Mouse (Mus musculus) testis, postnatal 14 days (tissue): Measurements from ENCODE around the gene Angel1.

Experiments used
- DNase-seq: peaks from one replicate; pipeline ENCODE4 v3.0.0; 2021; ENCODE audit warnings: low spot score

Angel1 gene

DNA sequence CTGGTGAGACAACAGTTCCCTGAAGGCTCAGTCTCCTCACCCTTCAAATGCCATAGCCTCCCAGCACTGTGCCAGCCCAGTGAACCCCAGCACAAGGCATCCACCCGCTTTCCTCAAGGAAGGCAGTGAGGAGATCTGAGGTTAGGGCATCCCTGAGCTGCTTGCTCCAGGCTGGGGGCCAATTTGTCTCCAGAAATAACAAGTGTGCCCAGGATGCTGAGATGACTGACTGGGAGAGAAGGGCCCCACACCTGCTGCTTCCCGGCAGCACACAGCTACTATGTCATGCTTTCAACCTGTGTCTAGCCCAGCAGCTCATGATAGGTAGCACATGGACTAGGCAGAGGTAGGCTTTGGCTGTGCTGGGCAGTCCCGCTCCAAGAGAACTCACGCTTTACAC is 24.8 kb downstream of the Angel1 start:
- DNase-seq = no peak

DNA sequence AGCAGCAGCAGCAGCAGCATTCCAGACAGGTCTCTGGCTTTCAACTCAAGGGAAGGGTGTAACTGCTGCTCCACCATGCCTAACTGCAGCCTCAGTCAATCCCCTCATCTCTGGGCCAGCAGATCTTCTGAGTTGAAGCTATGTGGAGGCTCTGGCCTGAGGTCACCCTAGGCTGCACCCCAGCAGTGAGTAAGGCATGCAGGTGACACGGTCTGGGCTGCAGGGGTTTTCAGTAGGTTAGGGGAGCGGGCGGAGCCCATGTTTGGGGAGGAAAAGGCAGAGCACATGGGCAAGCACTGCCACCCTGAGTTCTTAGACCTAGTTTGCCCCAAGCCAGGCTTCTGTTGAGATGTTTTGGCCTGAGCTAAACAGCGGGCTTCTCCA is 25.3 kb downstream of the Angel1 start:
- DNase-seq = no peak

DNA sequence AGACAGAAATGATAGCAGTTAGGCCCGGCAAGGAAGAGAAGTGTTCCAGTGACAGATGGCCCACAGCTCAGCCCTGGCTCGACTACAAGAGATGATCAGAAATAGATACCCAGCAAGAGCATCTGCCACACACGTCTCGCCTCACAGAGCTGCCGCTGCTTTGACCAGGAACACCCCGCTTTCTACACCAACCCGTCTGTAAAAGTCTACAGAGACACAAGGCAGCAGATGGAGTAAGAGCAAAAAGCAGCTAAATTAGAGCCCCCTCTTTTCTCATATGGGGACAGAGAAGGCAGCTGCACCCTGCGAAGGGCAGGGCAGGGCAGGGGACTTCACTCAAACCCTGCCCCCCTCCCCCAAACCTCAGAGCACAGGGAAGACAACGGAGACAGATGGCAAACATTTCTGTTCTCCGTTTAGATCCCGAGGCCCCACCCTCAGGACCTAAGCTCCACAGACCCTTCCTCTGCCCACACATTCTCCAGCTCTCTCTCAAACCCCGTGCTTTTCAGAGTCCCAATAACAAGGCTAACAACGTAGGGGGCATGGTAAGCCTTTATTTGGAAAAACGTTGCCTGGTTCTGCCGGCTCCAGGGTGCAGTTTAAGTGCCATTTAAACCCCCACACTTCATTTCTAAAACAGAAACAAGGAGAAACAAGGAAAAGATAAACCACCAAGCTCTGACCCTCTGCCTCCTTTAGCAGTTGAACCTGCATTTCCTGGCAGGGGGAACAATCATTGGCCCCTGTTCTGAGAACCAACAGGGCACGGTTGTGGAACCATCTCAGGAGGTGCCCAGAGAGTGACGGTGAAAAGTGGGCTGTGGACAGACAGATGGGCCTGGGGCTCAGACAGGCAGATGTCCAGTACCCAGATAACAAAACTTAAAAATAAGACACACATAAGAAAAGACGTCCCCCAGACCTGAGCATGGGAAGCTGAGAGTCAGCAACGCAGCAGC is 26.0 kb downstream of the Angel1 start:
- DNase-seq = no peak

DNA sequence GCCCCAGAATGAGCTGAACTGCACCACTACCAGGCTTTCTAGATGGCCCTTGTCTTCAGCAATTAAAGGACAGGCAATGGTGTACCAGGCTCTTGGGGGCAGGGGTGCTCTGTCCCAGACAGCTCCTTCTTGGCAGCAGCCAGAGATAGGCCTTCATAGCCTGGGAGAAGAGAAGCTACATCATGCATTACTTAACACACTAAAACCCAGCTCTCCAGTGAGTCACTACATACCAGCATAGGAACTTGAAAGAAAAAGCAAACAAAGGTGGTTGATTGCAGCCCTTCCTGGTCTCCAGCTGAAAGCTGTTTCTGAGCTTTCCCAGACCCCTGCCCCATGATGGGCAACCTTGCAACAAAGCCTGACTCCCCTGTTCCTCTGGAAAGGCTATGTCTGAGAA is 27.7 kb downstream of the Angel1 start:
- no peak for DNase-seq

DNA sequence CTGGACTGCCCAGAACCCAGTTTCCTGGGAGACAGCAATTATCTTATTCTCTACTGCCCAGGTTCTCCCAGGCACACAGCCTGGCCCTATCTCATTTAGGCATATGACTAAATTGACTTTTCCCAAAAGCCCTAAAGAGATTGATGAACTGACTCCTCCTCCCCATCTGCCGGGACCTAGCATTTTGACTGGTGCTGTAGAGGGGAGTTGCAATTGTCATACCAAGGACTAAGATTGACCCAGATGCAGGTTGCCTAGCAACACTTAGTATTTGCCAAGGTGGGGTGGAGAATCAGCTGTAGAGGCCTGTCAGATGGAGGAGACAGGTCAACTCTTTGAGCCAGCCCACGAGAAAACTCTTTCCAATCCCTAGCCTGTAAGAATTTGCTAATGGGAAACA is 28.3 kb downstream of the Angel1 start:
- DNase-seq = no peak

DNA sequence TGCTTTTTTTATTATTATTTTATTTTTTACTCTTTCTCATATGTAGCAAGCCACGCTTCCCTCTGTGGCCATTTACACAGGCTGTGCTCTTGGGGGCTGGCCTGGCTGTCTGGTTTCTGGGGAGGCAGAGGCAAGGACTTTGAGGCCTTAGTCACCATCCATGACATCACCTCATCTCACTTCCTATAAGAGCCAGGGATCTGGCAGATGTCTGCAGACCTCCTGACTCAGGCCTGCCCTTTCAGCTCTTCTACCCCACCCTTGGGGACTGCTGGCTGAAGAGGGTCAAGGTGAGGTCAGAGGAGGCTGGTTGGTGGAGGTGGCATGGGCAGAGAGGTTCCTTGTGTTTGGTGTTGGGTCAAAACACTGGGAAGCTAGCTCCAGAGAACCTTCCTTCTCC is 31.8 kb downstream of the Angel1 start:
- no peak for DNase-seq

DNA sequence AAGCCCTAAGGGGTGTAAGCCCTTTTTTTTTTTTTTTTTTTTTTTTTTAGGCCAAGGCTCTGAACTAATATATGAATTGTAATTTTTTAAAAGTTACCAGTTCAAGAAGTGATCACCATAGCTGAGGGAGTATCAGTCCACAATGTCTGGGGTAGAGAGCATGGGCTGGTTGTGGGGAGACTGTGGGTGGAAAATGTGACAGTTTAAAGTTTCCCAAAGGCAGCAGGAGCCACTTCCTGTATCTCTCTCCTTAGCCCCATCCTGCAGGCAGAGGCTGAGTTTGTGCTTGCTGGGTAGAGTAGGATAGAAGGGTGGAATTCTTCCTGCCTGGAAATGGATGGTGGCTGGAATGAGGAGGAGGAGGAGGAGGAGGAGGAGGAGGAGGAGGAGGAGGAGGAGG is 32.9 kb downstream of the Angel1 start:
- no peak for DNase-seq

DNA sequence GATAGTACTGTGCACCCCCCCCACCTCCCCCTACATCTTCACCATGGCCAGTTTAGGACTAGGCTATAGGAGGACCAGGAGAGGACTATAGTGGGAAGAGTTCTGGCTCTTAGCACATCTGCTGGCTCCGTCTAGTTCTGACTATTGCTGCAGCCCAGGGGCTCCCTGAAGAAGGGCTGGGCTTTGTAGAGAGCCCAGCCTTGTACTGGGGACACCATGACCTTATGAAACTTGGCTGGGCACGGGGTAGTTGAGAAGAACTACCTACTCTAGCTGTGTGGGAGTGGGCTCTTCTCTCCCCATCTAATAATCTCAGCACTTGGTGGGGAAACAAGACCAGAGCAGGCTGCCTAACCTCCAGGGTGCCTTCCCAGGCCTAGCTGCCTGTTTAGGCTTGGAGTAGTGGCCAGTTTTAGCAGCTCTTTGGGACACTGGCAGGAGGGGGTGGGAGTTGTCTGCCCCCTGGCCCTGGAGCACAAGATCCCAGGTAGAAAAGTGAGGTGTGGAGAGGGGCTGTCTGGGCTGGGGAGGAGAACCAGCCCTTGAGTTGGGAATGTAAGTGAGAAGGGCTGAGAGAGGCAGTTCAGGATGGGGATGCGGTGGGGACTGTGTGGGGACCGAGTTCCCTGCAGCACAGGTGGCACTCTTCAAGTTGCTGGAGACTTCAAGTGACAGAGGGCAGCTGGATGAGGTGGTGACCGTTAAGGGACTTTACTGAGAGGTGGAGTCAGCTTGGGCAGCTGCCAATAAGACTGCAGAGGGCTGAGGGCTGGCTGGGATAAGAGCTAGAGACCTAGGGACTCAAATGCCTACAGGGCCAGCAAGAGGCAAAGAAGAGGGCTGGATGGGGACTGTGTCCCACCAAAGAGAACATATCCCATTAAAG is 33.5 kb downstream of the Angel1 start:
- no peak for DNase-seq

DNA sequence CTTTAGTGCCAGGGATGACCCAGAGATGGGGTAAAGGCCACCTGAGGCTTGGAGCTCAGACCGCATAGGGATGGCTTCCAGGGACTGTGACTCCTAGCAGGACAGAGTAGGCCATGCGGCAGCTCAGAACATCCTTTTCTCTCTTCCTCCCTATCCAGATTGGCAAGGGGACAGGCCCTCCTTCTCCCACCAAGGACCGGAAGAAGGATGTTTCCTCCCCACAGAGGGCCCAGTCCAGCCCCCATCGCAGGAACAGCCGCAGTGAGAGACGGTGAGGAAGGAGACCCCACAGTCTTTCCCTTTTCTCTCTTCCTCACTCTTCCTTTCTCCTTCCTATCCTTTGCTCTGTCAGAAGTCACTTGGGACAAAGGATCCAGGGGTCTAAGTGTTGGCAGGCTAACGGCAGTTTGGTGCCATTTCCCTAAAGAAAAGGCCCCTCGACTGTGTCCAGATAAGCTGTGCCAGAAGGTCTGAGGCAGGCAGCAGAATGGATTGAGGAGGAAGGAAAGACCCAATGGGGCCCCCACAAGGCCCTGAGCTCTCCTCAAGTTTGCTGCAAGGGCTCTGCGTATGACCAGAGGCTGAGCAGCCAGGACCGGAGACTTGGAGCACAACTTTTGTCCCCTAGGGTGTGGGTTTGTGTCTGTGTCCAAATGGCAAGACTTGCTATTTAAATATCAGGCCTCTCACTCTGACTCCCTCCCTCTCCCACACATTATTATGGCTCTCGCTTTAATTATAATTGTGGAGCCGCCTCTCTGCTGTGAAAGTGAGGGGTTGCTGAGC is 35.4 kb downstream of the Angel1 start:
- no peak for DNase-seq

DNA sequence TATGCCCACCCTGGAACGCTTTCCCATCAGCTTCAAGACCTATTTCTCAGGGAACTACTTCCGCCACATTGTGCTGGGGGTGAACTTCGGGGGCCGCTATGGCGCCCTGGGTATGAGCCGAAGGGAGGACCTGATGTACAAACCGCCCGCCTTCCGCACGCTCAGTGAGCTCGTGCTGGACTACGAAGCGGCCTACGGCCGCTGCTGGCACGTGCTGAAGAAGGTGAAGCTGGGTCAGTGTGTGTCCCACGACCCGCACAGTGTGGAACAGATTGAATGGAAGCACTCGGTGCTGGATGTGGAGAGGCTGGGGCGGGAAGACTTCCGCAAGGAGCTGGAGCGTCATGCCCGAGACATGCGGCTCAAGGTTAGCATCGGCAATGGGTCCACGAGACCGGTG is 37.3 kb downstream of the Angel1 start:
- no peak for DNase-seq

DNA sequence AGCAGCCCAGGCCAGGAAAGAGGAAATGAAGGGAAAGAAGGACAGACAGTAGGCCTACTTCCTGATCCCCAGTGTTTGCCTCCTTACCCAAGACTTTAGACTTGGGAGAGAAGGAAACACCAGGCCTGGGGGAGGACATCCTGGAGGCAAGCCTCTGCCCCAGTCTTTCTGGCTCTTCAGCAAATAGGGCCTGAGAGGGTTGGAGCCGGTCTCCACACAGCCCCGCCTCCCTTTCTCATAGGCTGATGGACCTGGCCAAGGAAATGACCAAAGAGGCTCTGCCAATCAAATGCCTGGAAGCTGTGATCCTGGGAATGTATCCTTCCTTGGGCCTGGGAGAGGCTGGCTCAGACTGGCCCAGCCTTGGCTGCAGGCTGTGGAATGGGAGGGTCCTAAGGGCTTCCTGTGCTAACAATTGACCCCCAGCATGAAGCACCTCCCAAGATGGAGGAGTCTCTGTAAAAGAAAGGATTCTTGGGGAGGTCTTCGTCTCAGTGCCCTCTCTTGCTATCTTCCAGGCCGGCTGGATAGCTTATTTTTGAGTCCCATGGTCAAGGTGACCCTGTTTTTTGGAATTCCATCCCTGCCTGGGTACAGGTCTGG is 38.2 kb downstream of the Angel1 start:
- DNase-seq = peak; percentile 53

DNA sequence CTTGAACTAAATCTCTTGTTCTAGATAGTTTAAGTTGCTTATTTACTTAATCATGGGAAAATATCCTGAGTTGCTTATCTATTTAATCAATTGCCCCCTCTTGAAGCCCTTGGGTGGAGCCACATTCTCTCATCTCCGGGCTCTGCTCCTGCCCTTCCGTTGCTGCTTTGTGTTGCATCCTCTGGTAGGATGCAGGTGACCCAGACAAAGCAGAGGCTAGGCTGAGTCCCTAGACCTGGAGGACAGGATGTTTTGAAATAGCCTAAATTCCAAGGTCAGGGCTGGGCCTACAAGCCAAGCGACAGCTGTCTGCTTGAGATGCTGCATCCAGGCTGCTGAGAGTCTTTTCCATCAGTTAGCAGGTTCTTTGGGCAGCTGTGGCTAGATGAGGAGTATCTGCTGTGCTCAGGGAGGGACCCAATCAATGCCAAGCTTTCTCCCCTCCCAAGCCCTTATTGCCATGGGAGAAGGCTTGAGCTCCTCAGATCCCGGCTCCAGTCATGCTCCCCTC is 38.8 kb downstream of the Angel1 start:
- DNase-seq = no peak

DNA sequence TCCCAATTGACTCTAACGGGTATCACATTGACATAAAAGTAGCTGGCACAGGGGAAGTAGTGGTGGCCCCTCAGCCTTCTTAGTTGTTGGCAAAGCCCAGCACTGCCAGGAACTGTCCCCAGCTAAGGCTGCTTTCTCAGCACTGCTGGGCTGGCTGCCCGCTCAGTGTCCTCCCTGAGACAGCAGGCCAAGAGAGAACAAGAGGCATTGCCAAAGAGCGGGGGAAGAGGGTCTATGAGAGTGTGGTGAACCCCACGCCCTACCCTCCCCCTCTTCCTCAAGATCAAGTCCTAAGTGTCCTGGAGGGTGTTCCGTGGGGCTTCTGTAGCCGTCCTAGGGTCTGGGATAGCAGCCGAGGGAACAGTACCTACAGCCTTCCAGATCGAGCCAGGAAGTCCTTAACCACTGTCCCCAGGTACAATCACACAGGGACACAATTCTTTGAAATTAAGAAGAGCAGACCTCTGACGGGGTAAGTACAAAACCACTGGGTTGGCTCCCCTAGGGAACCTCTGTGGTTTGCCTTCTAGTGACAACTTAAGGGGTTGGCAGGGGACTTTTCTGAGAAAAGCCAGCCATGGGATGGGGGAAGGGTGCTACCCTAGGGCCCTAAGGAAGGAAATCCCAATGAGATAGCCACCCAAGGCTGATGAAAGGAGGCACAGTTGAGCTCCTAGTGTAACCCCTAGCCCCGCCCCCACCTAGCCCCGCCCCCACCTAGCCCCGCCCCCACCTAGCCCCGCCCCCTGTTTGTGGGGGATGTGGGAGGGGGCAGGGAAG is 39.5 kb downstream of the Angel1 start:
- DNase-seq = peak; percentile 29

DNA sequence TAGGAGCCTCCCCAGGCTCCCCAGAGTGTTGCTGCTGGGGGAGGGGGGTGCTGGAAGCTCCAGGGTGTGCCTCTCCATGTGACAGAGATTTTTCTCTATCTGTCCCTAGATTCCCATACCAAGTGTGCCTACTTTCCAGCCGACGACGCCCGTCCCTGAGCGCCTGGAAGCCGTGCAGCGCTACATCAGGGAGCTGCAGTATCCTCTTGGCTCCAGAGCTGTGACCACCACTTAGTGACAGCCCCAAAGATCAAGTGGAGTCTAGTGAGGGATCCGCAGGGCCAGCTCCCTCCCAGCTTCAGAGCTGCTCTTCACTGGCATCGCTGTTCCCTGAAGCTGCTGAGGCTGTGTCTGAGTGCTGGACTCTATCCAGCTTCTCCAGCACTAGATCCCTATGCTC is 41.0 kb downstream of the Angel1 start:
- DNase-seq = no peak

DNA sequence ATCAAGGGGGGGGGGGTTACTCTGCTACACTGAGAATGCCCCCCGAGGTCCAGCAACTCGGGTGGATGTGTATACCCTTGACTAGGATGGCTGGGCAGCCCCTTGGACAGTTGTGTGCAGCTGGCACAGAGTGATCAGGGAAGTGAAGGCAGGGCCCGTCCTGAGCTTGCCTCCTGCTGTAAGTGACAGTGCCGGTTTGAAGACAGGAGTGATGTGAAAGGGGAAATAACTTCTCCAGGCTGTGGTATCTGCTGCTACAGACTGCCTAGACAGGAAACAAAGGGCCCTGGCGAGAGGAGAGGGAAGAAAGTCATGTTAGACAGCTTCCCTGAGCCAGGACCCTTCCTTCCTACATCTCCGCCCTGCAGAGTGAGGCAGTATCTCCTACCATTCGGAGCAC is 42.6 kb downstream of the Angel1 start:
- DNase-seq = no peak

DNA sequence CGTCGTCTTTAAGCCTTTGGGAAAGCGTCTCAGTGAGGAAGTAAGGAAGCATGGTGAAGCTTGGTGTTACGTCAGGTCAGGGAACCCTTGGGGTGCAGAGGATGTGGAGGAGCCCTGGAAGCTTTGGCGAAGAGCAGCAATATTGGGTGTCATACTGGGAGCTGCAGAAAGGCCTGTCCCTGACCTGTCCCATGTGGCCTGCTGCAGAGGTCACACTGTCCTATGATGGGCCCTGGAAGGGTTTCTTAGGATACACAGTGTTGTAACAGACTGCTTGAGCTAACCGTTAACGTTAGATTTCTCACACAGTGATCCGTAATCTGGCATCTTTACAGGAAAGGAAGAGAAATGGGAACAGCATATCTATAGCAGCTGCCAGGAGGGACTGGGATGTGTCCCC is 44.1 kb downstream of the Angel1 start:
- no peak for DNase-seq

DNA sequence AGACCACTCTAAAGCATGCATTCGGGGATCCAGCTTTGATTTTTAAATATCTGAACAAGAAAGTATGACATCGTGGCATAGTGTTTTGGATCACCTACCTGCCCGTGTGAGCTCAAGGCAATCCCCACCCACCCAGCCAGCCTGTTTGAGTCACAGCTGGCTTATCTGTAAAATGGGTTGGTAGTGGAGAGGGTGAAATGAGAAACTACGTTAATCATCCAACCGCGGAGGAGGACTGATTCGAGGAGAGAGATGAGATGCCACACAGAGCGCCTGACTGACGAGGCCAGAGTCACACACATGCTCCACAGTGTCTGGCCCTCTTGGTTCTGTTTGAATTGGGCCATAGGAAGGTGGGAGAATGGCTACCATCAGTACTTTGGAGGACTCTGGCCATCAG is 44.6 kb downstream of the Angel1 start:
- no peak for DNase-seq

DNA sequence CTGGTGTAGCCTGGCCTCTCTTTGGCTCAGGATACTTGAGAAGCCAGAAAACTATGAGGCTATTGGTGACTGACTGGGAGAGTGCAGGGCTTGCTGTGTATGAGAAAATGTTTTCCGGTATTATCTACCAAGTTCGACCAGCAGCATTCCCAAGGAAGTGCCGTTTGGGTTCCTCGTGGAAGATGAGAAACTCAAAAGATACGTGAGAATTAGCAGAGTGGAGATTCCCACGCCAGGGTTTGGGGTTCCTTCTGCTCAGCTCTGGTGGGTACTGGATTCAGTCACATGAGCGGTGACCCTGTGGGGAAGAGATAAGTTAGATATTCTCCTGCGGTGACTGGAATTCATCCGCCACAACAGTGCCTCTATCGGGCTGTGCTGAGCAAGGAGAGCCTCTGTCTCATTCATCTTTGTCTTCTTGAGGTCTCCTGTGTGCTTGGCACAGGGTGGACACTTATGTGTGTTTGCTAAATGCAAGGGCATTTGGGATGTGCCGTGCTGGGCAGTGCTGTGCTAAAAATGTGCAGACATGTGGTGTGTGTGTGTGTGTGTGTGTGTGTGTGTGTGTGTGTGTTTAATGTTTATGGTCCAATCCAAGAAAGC is 45.6 kb downstream of the Angel1 start:
- no peak for DNase-seq

DNA sequence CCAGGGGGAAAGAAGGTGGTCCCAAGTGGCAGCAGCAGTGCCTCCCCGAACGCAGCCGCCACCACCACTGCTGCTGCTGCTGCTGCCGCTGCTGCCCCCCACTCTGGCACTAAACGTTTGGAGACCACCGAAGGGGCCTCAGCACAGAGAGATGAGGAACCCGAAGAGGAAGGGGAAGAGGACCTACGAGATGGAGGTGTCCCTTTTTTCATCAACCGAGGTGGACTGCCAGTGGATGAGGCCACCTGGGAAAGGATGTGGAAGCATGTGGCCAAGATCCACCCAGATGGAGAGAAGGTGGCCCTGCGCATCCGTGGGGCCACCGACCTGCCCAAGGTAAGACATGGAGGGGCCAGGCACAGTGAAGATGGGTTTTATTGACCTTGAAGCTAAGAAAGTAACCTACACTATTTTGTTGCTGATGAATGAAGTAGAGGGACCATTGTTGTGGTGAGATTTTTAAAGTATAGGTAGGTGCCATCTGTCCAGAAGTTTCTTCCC is 46.2 kb downstream of the Angel1 start:
- DNase-seq = no peak

DNA sequence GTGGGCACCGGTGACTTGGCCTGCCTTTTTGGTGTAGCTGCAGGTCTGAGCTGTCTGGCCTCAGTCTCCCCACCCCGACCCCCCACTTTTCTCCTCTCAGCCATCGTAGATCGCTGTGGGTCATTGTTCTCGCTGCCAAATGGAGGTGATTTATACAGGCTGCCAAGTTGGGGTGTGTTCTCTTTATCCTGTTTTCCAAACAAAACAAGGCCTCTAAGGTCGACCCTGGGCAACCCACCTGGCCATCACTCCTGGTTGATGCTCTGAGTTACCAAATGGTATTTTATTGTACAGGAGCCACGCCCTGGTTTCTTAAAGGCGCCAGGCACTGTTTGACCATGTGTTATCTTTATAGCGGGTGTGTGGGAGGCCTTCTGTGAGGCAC is 46.7 kb downstream of the Angel1 start:
- DNase-seq = no peak
